Mouse (Mus musculus) kidney, embryonic 15.5 days (tissue): Measurements from ENCODE around the gene Wdr74. TPM values are rescaled to one million over a fixed set of nuclear protein-coding genes. Genes with fewer than 3 reads are reported as not detected.

Experiments used
- ATAC-seq: fragments of 200-750 bp; cut with Nextera tagmentation; replicated peaks from 2 replicates; pipeline ENCODE4 v1.8.0; 2017; ENCODE audit warnings: moderate TSS enrichment; ENCODE audit not compliant: low FRiP score
- H3K27ac ChIP-seq: fragments of 300-500 bp; sonication (generic); 2 replicates; pipeline ENCODE4 v1.5.1; 2015; ENCODE audit warnings: mild to moderate bottlenecking, inconsistent platforms
- H3K27me3 ChIP-seq: fragments of 300-500 bp; sonication (generic); 2 replicates; pipeline ENCODE4 v1.6.1; 2015; ENCODE audit warnings: inconsistent platforms
- H3K36me3 ChIP-seq: fragments of 300-500 bp; sonication (generic); 2 replicates; pipeline ENCODE4 v1.6.1; 2015; ENCODE audit warnings: inconsistent platforms
- H3K4me1 ChIP-seq: fragments of 300-500 bp; sonication (generic); 2 replicates; pipeline ENCODE4 v1.6.1; 2015; ENCODE audit warnings: inconsistent platforms
- H3K4me2 ChIP-seq: fragments of 300-500 bp; sonication (generic); 2 replicates; pipeline ENCODE4 v1.6.1; 2015; ENCODE audit warnings: moderate library complexity, mild to moderate bottlenecking, inconsistent platforms
- H3K4me3 ChIP-seq: fragments of 300-500 bp; sonication (generic); replicated peaks from 2 replicates; pipeline ENCODE4 v1.5.1; 2015; ENCODE audit warnings: mild to moderate bottlenecking, inconsistent platforms
- H3K9ac ChIP-seq: fragments of 300-500 bp; sonication (generic); 2 replicates; pipeline ENCODE4 v1.6.1; 2015; ENCODE audit warnings: mild to moderate bottlenecking, inconsistent platforms
- H3K9me3 ChIP-seq: fragments of 300-500 bp; sonication (generic); replicated peaks from 2 replicates; pipeline ENCODE4 v1.6.1; 2016; ENCODE audit warnings: inconsistent platforms
- WGBS: fragments of 180-500 bp; shearing (Covaris S2); methylation state at CpG from one replicate; pipeline ENCODE4 v1.1.7; 2015; ENCODE audit warnings: mixed read lengths; 5-methylcytosine and 5-hydroxymethylcytosine counted together
- polyA plus RNA-seq: library from polyadenylated mRNA; unstranded; fragments of >200 nt; fragmentation: Nextera tagmentation; extraction: Ambion mirVana; gene quantifications from 2 replicates; pipeline ENCODE4 v1.2.1, GENCODE M21; 2015

The Wdr74 gene
- polyA plus RNA-seq = 90.1 and 94.2 TPM in 2 replicates

DNA sequence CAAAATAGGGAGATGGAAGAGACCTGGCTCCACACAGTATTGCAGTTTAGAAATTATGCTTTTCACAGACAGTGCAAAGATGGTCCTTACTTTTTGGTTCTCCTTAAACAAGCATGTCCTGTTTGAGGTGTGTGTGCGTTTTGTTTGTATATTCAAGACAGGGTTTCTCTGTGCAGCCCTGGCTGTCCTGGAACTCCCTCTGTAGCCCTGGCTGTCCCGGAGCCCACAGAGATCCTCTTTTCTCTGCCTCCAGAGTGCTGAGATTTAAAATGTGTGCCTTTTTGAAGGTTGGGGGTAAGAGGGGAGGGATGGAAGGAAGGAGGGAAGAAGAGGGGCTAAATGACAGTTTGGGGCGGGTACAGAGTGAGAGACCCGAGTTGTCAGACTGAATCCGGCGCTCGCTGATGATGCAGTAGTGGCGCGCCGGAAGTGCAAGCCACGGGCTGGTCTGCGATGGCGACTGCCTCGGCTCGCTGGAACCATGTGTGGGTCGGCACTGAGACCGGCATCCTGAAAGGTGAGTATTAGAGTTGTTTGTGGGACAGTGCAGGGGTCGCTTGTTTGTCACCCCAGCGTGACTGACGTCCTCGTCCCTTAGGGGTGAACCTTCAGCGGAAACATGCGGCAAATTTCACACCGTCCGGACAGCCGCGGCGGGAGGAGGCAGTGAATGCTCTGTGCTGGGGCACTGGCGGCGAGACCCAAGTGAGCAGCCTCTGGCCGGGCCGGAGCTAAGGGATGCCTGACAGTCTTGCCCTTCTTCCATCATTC is at the start of gene Wdr74:
TSS of gene Wdr74 (plus strand) at position 439 of the 771 bp plus-strand sequence.
- Histone ChIP-seq H3K27ac (peak within 1 kb of the TSS; percentile 75), H3K4me1 (peaks cover 16% of the 10 kb centered on the region), H3K9me3 (no peaks in the 10 kb centered on the region), H3K4me2 (peak within 1 kb of the TSS; percentile 69), H3K27me3 (no peaks in the 10 kb centered on the region), H3K9ac (peak within 1 kb of the TSS; percentile 63), H3K36me3 (peaks cover 35% of the 10 kb centered on the region), H3K4me3 (peak within 1 kb of the TSS; percentile 77)
- WGBS = 0% methylated on average over 32 of the region's 32 CpGs
- ATAC-seq = peak; percentile 89

DNA sequence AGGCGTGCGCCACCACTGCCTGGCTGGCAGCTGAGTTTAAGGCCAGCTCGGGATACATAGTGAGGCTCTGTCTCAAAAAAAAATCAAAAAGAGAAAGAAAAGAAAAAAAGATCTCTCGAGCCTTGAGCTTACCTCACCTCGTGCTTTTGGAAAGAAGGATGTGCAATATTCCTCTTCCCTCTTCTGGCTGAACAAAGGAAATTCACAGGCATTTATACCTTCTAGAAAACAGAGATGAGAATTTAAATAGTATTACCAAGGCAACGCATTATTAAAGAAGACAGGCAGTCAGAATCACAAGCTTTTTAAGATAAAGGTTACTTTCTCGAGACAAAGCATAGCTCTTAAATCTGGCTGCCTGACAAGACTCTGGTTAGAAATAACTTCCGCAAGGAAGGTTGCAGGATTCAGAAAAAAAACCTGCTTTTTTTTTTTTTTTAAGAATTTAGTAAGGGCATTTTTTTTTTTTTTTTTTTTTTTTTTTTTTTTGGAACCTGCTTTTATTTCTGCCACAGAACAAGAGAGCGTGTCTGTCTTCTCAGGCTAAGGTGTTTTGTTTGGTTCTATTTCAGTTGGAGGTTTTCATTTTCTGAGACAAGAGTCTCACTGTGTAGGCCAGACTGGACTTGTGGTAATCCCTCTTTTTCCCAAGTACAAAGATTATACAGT is 43.6 kb upstream of the Wdr74 start:
- Histone ChIP-seq H3K9me3 (no peaks in the 10 kb centered on the region), H3K9ac (no peak overlapping the region), H3K27me3 (no peaks in the 10 kb centered on the region), H3K4me1 (no peaks in the 10 kb centered on the region), H3K4me3 (no peak overlapping the region), H3K36me3 (no peaks in the 10 kb centered on the region), H3K4me2 (no peak overlapping the region), H3K27ac (no peak overlapping the region)
- ATAC-seq = no peak
- 63% methylated on average over 9 of the region's 9 CpGs for WGBS

DNA sequence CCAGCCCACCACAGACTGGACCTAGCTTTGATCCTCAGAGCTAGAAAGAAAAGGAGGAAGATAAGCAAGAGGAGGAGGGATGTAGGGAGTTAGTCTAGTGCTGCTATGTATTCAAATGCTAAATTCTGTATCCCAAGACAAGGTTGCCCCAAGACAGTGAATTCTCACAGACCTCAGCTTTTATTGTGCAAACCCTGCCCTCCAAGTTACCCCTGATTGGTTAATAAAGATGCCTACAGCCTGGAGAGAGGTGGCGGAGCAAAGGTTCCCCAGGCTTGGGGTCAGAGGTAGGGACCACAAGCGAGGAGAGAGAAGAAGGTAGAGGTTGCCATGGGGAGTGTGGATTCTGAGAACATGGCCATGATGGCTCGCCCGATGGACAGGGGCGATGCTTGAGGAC is 42.9 kb upstream of the Wdr74 start:
- Histone ChIP-seq H3K27me3 (no peaks in the 10 kb centered on the region), H3K36me3 (no peaks in the 10 kb centered on the region), H3K9ac (no peak overlapping the region), H3K4me3 (no peak overlapping the region), H3K27ac (no peak overlapping the region), H3K4me2 (no peak overlapping the region), H3K4me1 (no peaks in the 10 kb centered on the region), H3K9me3 (no peaks in the 10 kb centered on the region)
- no peak for ATAC-seq
- WGBS = 76% methylated on average over 5 of the region's 5 CpGs

DNA sequence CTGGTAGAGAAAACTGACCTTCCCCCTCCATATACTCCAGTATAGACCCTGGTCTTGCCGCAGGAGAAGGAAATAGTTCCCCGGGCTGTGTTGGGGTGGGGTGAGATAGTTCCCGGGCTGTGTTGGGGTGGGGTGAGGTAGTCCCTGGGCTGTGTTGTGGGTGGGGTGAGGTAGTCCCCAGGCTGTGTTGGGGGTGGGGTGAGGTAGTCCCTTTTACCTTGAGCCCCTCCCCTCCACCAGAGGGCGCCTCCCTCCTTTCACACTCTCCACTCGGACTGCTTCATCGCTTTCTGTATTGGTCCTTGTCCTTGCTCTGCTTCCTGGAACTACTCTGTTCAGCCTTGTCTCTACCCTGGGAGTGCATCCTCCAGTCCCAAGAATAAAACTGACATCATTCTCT is 40.3 kb upstream of the Wdr74 start:
- Histone ChIP-seq H3K9ac (no peak overlapping the region), H3K27ac (no peak overlapping the region), H3K27me3 (no peaks in the 10 kb centered on the region), H3K9me3 (no peaks in the 10 kb centered on the region), H3K4me2 (no peak overlapping the region), H3K4me3 (no peak overlapping the region), H3K36me3 (no peaks in the 10 kb centered on the region), H3K4me1 (no peaks in the 10 kb centered on the region)
- 63% methylated on average over 5 of the region's 6 CpGs for WGBS
- ATAC-seq = peak; percentile 43; the same call in 1 of the 2 replicates

DNA sequence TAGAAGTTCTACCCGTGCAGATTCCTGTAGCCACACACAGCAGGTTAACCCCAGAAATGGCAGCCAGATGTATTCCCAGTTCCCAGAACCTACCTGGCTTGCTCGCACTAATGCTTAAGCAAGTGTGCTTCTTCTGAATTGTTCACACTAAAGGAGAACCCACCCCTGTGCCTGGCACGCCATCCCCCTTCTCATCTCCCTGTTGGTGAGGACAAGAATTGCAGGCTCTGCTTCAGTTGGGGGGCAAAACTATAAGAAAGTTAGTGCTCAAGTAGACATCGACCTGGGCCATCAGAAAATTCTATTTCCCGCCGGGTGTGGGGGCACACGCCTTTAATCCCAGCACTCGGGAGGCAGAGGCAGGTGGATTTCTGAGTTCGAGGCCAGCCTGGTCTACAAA is 36.0 kb upstream of the Wdr74 start:
- Histone ChIP-seq H3K36me3 (no peaks in the 10 kb centered on the region), H3K9me3 (no peaks in the 10 kb centered on the region), H3K4me1 (0 out of 2 replicates have a peak, but pooled peaks cover 5% of the 10 kb centered on the region), H3K4me2 (no peak overlapping the region), H3K9ac (no peak overlapping the region), H3K27ac (no peak overlapping the region), H3K4me3 (no peak overlapping the region), H3K27me3 (no peaks in the 10 kb centered on the region)
- WGBS = 85% methylated on average over 9 of the region's 9 CpGs
- ATAC-seq = no peak

DNA sequence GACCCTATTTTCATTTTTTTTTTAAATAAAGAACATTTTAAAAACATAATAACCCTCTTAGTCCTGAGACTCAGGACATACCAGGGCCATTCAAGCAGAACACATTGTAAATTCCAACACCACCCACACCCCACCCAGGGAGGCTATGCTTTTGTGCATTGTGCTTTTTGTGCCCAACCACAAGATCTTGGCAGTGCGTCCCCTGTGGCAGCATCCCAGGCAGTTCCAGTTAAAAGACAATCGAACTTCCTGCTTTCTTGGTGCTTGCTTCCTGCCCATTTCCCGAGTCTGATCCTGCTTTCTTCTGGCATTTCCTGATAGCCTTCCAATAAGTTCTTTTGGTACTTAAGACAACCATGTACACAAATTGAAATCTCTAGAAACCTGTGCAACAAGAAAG is 33.2 kb upstream of the Wdr74 start:
- Histone ChIP-seq H3K9ac (no peak overlapping the region), H3K4me1 (0 out of 2 replicates have a peak, but pooled peaks cover 5% of the 10 kb centered on the region), H3K27ac (peak overlapping the region; percentile 33), H3K4me3 (no peak overlapping the region), H3K9me3 (no peaks in the 10 kb centered on the region), H3K36me3 (peaks cover 14% of the 10 kb centered on the region), H3K4me2 (no peak overlapping the region), H3K27me3 (no peaks in the 10 kb centered on the region)
- ATAC-seq = 0 out of 2 replicates have a peak, but pooled peaks have one; percentile 46
- 56% methylated on average over 3 of the region's 3 CpGs for WGBS

DNA sequence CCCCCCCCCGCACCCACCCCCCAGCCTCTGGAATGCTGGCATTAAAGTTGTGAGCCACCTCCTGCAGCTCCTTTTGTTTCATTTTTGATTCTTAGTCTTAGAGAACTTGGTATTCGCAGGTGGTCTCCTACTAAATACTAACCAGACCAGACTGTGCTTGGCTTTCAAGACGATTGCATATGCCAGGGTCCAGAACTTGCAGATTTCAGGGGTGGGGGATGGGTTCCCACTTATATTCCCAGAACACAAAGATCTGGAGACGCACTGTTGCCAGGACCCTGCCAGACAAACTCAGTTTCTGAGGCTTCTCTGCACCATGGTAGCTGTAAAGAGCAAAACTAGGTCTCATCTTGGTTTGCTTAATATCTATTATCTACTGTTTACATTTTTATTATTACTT is 32.1 kb upstream of the Wdr74 start:
- H3K4me2 ChIP-seq = no peak overlapping the region
- ATAC-seq = no peak
- no peak overlapping the region for H3K4me3 ChIP-seq
- H3K27ac ChIP-seq = no peak overlapping the region
- WGBS = 85% methylated on average over 3 of the region's 4 CpGs
- no peaks in the 10 kb centered on the region for H3K9me3 ChIP-seq
- no peaks in the 10 kb centered on the region for H3K27me3 ChIP-seq
- H3K36me3 ChIP-seq = peaks cover 26% of the 10 kb centered on the region
- 0 out of 2 replicates have a peak, but pooled peaks cover 5% of the 10 kb centered on the region for H3K4me1 ChIP-seq
- no peak overlapping the region for H3K9ac ChIP-seq

DNA sequence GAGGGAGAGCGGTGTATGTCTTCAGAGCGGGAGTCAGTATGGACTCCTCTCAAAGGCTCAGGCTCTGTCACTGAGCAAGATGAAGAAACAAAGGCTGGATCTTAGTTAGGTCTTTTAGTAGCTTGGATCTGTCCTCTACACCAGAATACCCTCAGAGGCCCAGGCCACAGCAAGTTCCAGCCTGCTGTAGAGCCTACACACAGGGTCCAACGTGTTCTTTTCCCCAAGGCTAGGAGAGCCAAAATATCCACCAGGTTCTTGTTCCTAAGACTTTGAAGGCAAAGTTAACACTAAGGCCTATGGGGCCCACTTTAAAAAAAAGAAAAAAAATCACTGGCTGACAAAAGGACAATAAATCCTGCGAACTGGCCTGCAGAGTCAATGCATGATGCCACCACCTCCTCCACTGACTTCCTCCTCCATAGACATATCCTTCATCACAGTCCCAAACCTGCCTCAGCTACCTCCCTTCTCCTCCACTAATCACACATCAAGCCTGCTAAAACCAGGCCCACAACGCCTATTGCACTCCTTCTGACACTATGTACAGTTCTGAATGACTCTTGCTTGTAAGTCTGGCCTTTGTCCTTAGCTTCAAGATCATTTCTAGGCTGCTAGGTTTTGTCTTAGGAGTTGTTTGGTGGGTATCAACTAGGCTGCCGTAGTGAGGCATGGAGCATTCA is 30.5 kb upstream of the Wdr74 start:
- no peak for ATAC-seq
- H3K36me3 ChIP-seq = peaks cover 41% of the 10 kb centered on the region
- H3K4me3 ChIP-seq = no peak overlapping the region
- H3K27ac ChIP-seq = no peak overlapping the region
- H3K9me3 ChIP-seq = no peaks in the 10 kb centered on the region
- H3K4me1 ChIP-seq = peaks cover 9% of the 10 kb centered on the region; the same call in 1 of the 2 replicates
- no peak overlapping the region for H3K9ac ChIP-seq
- H3K27me3 ChIP-seq = no peaks in the 10 kb centered on the region
- 72% methylated on average over 6 of the region's 6 CpGs for WGBS
- H3K4me2 ChIP-seq = no peak overlapping the region

DNA sequence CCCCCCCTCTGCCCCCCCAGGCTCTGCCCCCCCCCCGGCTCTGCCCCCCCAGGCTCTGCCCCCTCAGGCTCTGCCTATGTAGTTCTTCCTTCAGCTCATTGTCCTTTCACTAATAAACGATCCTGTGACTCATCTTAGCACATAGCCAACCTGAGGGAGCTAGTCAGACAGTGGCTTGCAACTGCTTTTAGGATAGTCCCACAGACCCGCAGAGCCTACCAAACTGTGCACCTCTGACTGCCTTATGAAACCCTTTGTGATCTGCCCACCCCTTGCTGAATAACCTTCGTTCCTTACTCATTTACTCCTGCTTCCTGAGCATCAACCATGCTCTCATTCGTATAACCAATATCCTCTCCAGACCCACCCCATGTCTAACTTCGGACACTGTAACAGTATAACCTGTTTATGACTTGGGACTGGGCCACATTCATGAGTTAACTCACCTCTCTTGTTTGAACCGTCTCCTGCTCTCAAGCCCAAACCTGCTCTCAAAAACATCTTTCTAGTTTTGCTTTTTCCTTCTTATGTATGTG is 29.4 kb upstream of the Wdr74 start:
- Histone ChIP-seq H3K27me3 (no peaks in the 10 kb centered on the region), H3K4me1 (peaks cover 19% of the 10 kb centered on the region; the same call in 1 of the 2 replicates), H3K27ac (no peak overlapping the region), H3K4me2 (no peak overlapping the region), H3K4me3 (no peak overlapping the region), H3K9me3 (no peaks in the 10 kb centered on the region), H3K36me3 (peaks cover 52% of the 10 kb centered on the region), H3K9ac (no peak overlapping the region)
- WGBS = 87% methylated on average over 7 of the region's 7 CpGs
- ATAC-seq = no peak

DNA sequence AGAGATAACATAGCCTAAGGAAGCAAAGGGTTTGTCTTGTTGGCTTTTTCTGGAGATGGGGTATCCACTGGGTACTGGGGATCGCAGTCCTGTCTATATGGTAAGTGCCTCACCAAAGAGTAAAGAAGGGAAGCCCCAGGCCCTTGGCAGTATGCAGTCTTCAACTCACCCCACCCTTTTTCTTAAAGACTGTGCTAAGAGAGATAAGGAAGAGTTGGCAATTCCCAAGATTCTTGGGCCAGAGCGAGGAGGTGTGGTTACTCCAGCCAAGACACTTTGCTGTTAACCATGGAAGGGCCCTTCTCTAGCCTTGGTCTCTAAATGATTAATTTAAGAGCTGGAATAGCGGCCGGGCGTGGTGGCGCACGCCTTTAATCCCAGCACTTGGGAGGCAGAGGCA is 28.7 kb upstream of the Wdr74 start:
- H3K27me3 ChIP-seq = no peaks in the 10 kb centered on the region
- peaks cover 57% of the 10 kb centered on the region for H3K36me3 ChIP-seq
- H3K4me1 ChIP-seq = peaks cover 26% of the 10 kb centered on the region
- 95% methylated on average over 7 of the region's 7 CpGs for WGBS
- H3K9ac ChIP-seq = no peak overlapping the region
- H3K4me3 ChIP-seq = no peak overlapping the region
- no peak for ATAC-seq
- H3K4me2 ChIP-seq = no peak overlapping the region
- no peak overlapping the region for H3K27ac ChIP-seq
- no peaks in the 10 kb centered on the region for H3K9me3 ChIP-seq

DNA sequence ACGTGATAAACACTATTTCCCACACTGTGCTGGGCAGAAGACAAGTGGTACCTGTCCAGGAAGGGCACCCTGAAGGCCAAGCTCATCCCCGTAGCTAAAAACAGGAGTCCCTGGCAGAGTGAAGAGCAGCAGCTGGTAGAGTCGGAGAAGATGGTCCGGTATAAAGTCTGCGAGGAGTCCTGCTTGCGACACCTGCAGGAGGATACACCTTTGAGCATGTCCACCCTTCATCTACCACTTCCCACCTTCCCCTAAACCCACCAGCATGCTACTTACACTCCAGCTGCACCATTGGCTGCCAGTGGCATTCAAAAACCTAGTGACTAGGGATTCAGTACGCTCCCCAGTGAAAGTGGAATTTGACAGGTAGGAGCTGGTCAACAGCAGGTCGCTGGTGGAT is 26.7 kb upstream of the Wdr74 start:
- H3K4me2 ChIP-seq = no peak overlapping the region
- peaks cover 57% of the 10 kb centered on the region for H3K36me3 ChIP-seq
- no peak overlapping the region for H3K9ac ChIP-seq
- 92% methylated on average over 8 of the region's 8 CpGs for WGBS
- H3K27ac ChIP-seq = no peak overlapping the region
- H3K4me1 ChIP-seq = peaks cover 28% of the 10 kb centered on the region
- H3K9me3 ChIP-seq = no peaks in the 10 kb centered on the region
- no peak overlapping the region for H3K4me3 ChIP-seq
- no peaks in the 10 kb centered on the region for H3K27me3 ChIP-seq
- no peak for ATAC-seq

DNA sequence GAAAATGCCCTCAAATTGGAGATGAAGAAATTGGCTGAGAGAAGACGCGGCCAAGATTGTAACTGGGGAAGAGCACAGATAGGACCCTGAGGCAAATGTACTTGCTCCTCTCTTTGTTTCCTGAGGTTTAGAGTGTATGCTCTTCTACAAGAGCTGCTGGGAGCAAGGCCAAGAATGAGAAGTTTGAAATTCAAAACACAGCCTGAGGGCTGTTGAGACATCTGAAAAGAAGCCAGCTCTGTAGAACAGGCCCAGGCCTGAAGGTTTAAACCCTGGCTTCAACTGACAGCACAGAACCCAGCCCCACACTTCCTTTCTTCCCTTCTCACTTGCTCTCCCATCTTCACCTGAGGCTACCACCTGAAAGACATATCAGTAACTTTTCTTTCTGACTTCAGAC is 25.6 kb upstream of the Wdr74 start:
- WGBS = 98% methylated on average over 2 of the region's 2 CpGs
- no peak for ATAC-seq

More for the DNA sequence above, 25.6 kb upstream of the Wdr74 start:
- H3K4me1 ChIP-seq = peaks cover 32% of the 10 kb centered on the region
- no peaks in the 10 kb centered on the region for H3K27me3 ChIP-seq
- H3K9ac ChIP-seq = no peak overlapping the region
- H3K4me3 ChIP-seq = no peak overlapping the region
- H3K4me2 ChIP-seq = no peak overlapping the region
- no peaks in the 10 kb centered on the region for H3K9me3 ChIP-seq
- H3K27ac ChIP-seq = no peak overlapping the region
- H3K36me3 ChIP-seq = peaks cover 57% of the 10 kb centered on the region
